Comparison of ENCODE assay signal across 7 mouse cellular contexts in the genomic region with DNA sequence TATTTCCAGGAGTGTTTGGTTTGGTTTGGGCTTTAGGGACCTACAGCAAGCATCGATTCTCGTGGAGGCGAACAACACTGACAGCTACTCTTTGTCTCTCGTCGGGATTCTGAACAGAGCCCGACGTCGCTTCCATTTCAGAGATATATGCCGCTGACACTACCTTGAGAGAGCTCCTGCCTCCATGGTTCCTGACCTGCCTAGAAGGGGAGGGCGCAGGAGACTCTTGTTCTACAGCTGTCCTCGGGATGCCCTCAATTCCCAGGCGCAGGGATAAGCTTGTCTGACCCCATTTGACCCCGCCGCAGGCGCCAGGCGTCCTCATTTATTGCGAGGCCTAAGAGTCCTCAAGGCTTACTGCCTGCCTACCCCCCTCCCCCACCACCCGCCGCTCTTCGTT.
A peak's percentile ranks its signal among the peaks of the same experiment; 100 is the strongest.
DNase-seq lines count a peak whose midpoint lies in the region; ATAC-seq and TF ChIP-seq lines count a peak whose summit lies in the region.

No protein-coding gene starts in this region.

- H3K9me3 ChIP-seq in embryonic facial prominence, embryonic 15.5 days (replicated peaks), result no peaks in the 10 kb centered on the region
- no peaks in the 10 kb centered on the region for H3K9me3 ChIP-seq in limb, embryonic 11.5 days (ENCODE audit: control insufficient read depth, low read length)
- H3K9me3 ChIP-seq in midbrain, postnatal 0 days (ENCODE audit: low read length), result no peaks in the 10 kb centered on the region

- intact Hi-C loops in heart, postnatal 14 days (cut with DNase I), result loop anchor here (2.0 to 10.0 kb wide), 4 partner anchors 197 to 970 kb away; no protein-coding TSS in a partner anchor

- H3K36me3 ChIP-seq in embryonic facial prominence, embryonic 15.5 days, result no peaks in the 10 kb centered on the region
- H3K36me3 ChIP-seq in limb, embryonic 11.5 days (ENCODE audit: control insufficient read depth, insufficient read depth, low read length), result no peaks in the 10 kb centered on the region
- H3K36me3 ChIP-seq in midbrain, postnatal 0 days (ENCODE audit: insufficient read depth, low read length), result no peaks in the 10 kb centered on the region

- peak; percentile 8 for DNase-seq in urinary bladder, postnatal 25 days (ENCODE audit: low spot score)
- DNase-seq in urinary bladder, postnatal 4 days (ENCODE audit: low spot score in 2 of 2), result no peak
- peak; percentile 53 to 64 for DNase-seq in heart, postnatal 14 days
- peak; percentile 71 for DNase-seq in limb, embryonic 11.5 days (ENCODE audit: low spot score)
- no peak for DNase-seq in midbrain, postnatal 0 days (ENCODE audit: low spot score)

- H3K27me3 ChIP-seq in embryonic facial prominence, embryonic 15.5 days, result no peaks in the 10 kb centered on the region
- no peaks in the 10 kb centered on the region for H3K27me3 ChIP-seq in limb, embryonic 11.5 days (ENCODE audit: control insufficient read depth, insufficient read depth, low read length)
- H3K27me3 ChIP-seq in midbrain, postnatal 0 days (ENCODE audit: insufficient read depth, low read length), result no peaks in the 10 kb centered on the region

- 1% methylated on average over 19 of the region's 20 CpGs for WGBS in embryonic facial prominence, embryonic 15.5 days
- 1% methylated on average over 20 of the region's 20 CpGs for WGBS in limb, embryonic 11.5 days
- WGBS in midbrain, postnatal 0 days, result 4% methylated on average over 20 of the region's 20 CpGs

- peak overlapping the region; percentile 68 for H3K4me2 ChIP-seq in embryonic facial prominence, embryonic 15.5 days (replicated peaks)
- peak overlapping the region; percentile 50 for H3K4me2 ChIP-seq in limb, embryonic 11.5 days (ENCODE audit: low read depth, severe bottlenecking)
- peak overlapping the region; percentile 55 for H3K4me2 ChIP-seq in midbrain, postnatal 0 days (ENCODE audit: low read depth, low read length, poor library complexity, severe bottlenecking)

- peak overlapping the region; percentile 42 for H3K4me3 ChIP-seq in embryonic facial prominence, embryonic 15.5 days (replicated peaks)
- H3K4me3 ChIP-seq in limb, embryonic 11.5 days (ENCODE audit: low read depth, low read length), result no peak overlapping the region
- peak overlapping the region; percentile 25 for H3K4me3 ChIP-seq in midbrain, postnatal 0 days (ENCODE audit: low read depth, low read length)

- no peak overlapping the region for H3K9ac ChIP-seq in embryonic facial prominence, embryonic 15.5 days
- peak overlapping the region; percentile 47 for H3K9ac ChIP-seq in limb, embryonic 11.5 days (ENCODE audit: low read length)
- 0 out of 2 replicates have a peak overlapping the region, but pooled peaks have one; percentile 34 for H3K9ac ChIP-seq in midbrain, postnatal 0 days (replicated peaks; ENCODE audit: low read length, poor library complexity, severe bottlenecking)

- H3K4me1 ChIP-seq in embryonic facial prominence, embryonic 15.5 days, result peaks cover 26% of the 10 kb centered on the region
- H3K4me1 ChIP-seq in limb, embryonic 11.5 days (ENCODE audit: control insufficient read depth, insufficient read depth, low read length), result peaks cover 16% of the 10 kb centered on the region
- peaks cover 6% of the 10 kb centered on the region; the same call in 1 of the 2 replicates for H3K4me1 ChIP-seq in midbrain, postnatal 0 days (ENCODE audit: insufficient read depth, low read length)

- no peak for TF ChIP-seq CTCF in midbrain, postnatal 0 days (IDR thresholded peaks at IDR 0.05)

- ATAC-seq in embryonic facial prominence, embryonic 15.5 days (ENCODE audit: insufficient number of reproducible peaks, low FRiP score, low TSS enrichment, low read depth), result no peak
- ATAC-seq in limb, embryonic 11.5 days (ENCODE audit: insufficient number of reproducible peaks, low FRiP score, low TSS enrichment, low read depth), result peak; percentile 16
- ATAC-seq in midbrain, postnatal 0 days (ENCODE audit: low FRiP score), result peak; percentile 8; the same call in 1 of the 2 replicates
- ATAC-seq in erythroid progenitor cell, adult 5-6 weeks (replicated peaks; ENCODE audit: low FRiP score, poor library complexity, severe bottlenecking), result no peak

- peak overlapping the region; percentile 44 for H3K27ac ChIP-seq in embryonic facial prominence, embryonic 15.5 days (replicated peaks)
- no peak overlapping the region for H3K27ac ChIP-seq in limb, embryonic 11.5 days (replicated peaks; ENCODE audit: low read depth, low read length)
- H3K27ac ChIP-seq in midbrain, postnatal 0 days (ENCODE audit: low read depth, low read length), result 0 out of 2 replicates have a peak overlapping the region, but pooled peaks have one; percentile 26

Comparison
In these comparisons a context has a peak if more than half of its experiments do, and no peak if none do; other contexts are left out.
1. DNase-seq: peak in urinary bladder, postnatal 25 days (single experiment), heart, postnatal 14 days (2 of 2) and limb, embryonic 11.5 days (single experiment); none in urinary bladder, postnatal 4 days (0 of 2) and midbrain, postnatal 0 days (single experiment).
2. ATAC-seq: peak in limb, embryonic 11.5 days (single experiment) and midbrain, postnatal 0 days (single experiment); none in embryonic facial prominence, embryonic 15.5 days (single experiment) and erythroid progenitor cell, adult 5-6 weeks (single experiment).
3. Peak in every context shown above with its lines, with median percentiles within 50 percentile points of each other: H3K4me2 ChIP-seq.